Mouse (Mus musculus): Measurements from ENCODE around the gene Trim69.

DNA sequence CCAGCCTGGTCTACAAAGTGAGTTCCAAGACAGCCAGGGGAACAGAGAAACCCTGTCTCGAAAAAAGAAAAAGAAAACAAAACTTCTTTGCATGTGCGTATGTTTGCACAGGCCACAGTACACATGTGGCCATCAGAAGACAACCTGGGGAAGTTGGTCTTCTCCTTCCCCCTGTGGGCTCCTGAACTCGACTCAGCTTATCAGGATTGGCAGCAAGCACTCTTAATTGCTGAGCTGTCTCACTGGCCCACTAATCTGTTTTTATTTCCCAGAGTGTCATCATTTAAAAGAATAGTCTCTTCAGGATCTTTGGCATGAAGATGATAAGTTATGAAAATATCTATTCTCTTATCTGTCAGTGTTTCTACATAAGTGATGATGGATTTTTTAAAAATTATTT, 31.3 kb downstream of the Trim69 start:
- TF ChIP-seq POLR2A (IDR thresholded peaks at IDR 0.05; ENCODE audit: low read depth, low read length), result no peak
- no peak for TF ChIP-seq CTCF (IDR thresholded peaks at IDR 0.05; ENCODE audit: extremely low read depth, insufficient read length, insufficient replicate concordance, low read depth, low read length)
